Mouse (Mus musculus): ENCODE results near the gene Xkr7. TPM values are rescaled to one million over a fixed set of nuclear protein-coding genes. Genes with fewer than 3 reads are reported as not detected.

Gene Xkr7
- total RNA-seq, 1 experiment = 0.36 TPM

DNA sequence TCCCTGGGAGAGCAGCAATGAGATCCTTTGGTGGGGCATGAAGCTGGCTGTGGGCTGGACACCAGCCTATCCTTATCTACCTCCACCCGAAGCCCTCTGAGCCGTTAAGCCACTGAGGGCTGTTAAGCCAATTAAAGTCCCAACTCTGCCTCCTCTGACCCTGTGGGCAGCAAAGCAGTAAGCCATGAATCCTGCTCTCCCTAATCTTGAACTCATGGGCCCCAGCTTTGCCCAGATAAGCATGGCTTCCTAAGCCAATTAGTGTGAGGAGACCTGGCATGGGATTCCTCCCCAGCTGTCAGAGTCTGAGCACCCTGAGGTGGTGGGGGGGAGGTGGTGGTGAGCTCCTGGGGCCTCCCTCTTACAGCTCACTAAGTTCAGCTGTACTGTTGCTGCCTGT, 5.0 kb downstream of the Xkr7 start:
- H3K4me3 ChIP-seq (ENCODE audit: insufficient read depth in 1 of 2, low read depth in 1 of 2, low read length in 2 of 2, poor library complexity in 1 of 2, severe bottlenecking in 1 of 2) = no peak overlapping the region
- H3K9ac ChIP-seq (ENCODE audit: insufficient read depth, low read depth, low read length, poor library complexity, severe bottlenecking) = no peak overlapping the region
- no peak for TF ChIP-seq ZNF384 (IDR thresholded peaks at IDR 0.05; ENCODE audit: low read depth, low read length)
- no peak for TF ChIP-seq MAFK (IDR thresholded peaks at IDR 0.05; ENCODE audit: insufficient read depth, low read depth, low read length)
- TF ChIP-seq CHD2 (IDR thresholded peaks at IDR 0.05; ENCODE audit: low read depth, low read length) = no peak
- no peak for TF ChIP-seq HCFC1 (IDR thresholded peaks at IDR 0.05; ENCODE audit: borderline replicate concordance, insufficient read depth, low read length)
- no peak for TF ChIP-seq ZC3H11A (IDR thresholded peaks at IDR 0.05; ENCODE audit: borderline replicate concordance, low read depth, low read length)
- no peak overlapping the region for H3K27ac ChIP-seq (ENCODE audit: insufficient read depth, low read depth, low read length, poor library complexity, severe bottlenecking)
- in situ Hi-C loops (cut with MboI; ENCODE audit: low sequenced_read_pairs in 2 of 2, unreplicated experiment in 2 of 2) = no loop called here
- no peaks in the 10 kb centered on the region for H3K9me3 ChIP-seq (ENCODE audit: control insufficient read depth, insufficient read depth, low read depth, low read length)
- peaks cover 0 to 3% of the 10 kb centered on the region in 2 experiments; a peak in 1 of 4 replicates for H3K4me1 ChIP-seq (ENCODE audit: control insufficient read depth in 2 of 2, insufficient read depth in 2 of 2, low read length in 2 of 2, poor library complexity in 1 of 2)
- H3K36me3 ChIP-seq (ENCODE audit: control insufficient read depth, insufficient read depth, low read length, poor library complexity, severe bottlenecking) = no peaks in the 10 kb centered on the region
- DNase-seq (ENCODE audit: low read depth, low spot score) = no peak

- in situ Hi-C loops (cut with MboI; ENCODE audit: low sequenced_read_pairs in 2 of 2, unreplicated experiment in 2 of 2) = no loop called here
These were observed 12.2 kb downstream of the Xkr7 start for GRCm38 (mm10) chr2:153043886-153044285.

GRCm38 (mm10) chr2:153045884-153046299, 14.2 kb downstream of the Xkr7 start:
- H3K36me3 ChIP-seq (ENCODE audit: control insufficient read depth, insufficient read depth, low read length, poor library complexity, severe bottlenecking) = no peaks in the 10 kb centered on the region
- H3K4me1 ChIP-seq (ENCODE audit: control insufficient read depth in 2 of 2, insufficient read depth in 2 of 2, low read length in 2 of 2, poor library complexity in 1 of 2) = peaks cover 0 to 2% of the 10 kb centered on the region in 2 experiments; a peak in 1 of 4 replicates
- H3K9me3 ChIP-seq (ENCODE audit: control insufficient read depth, insufficient read depth, low read depth, low read length) = no peaks in the 10 kb centered on the region
- no peak overlapping the region for H3K9ac ChIP-seq (ENCODE audit: insufficient read depth, low read depth, low read length, poor library complexity, severe bottlenecking)
- no peak overlapping the region for H3K4me3 ChIP-seq (ENCODE audit: insufficient read depth in 1 of 2, low read depth in 1 of 2, low read length in 2 of 2, poor library complexity in 1 of 2, severe bottlenecking in 1 of 2)
- in situ Hi-C loops (cut with MboI; ENCODE audit: low sequenced_read_pairs in 2 of 2, unreplicated experiment in 2 of 2) = no loop called here
- no peak for DNase-seq (ENCODE audit: low read depth, low spot score)
- TF ChIP-seq HCFC1 (IDR thresholded peaks at IDR 0.05; ENCODE audit: borderline replicate concordance, insufficient read depth, low read length) (no peak), CHD2 (IDR thresholded peaks at IDR 0.05; ENCODE audit: low read depth, low read length) (no peak), ZNF384 (IDR thresholded peaks at IDR 0.05; ENCODE audit: low read depth, low read length) (no peak)
- no peak overlapping the region for H3K27ac ChIP-seq (ENCODE audit: insufficient read depth, low read depth, low read length, poor library complexity, severe bottlenecking)

More at GRCm38 (mm10) chr2:153043886-153044285, 12.2 kb downstream of the Xkr7 start:
- Histone ChIP-seq H3K36me3 (ENCODE audit: control insufficient read depth, insufficient read depth, low read length, poor library complexity, severe bottlenecking) (no peaks in the 10 kb centered on the region), H3K4me3 (ENCODE audit: insufficient read depth in 1 of 2, low read depth in 1 of 2, low read length in 2 of 2, poor library complexity in 1 of 2, severe bottlenecking in 1 of 2) (no peak overlapping the region), H3K4me1 (ENCODE audit: control insufficient read depth in 2 of 2, insufficient read depth in 2 of 2, low read length in 2 of 2, poor library complexity in 1 of 2) (0 out of 4 replicates have a peak, but pooled peaks cover 0 to 2% of the 10 kb centered on the region in 2 experiments), H3K9ac (ENCODE audit: insufficient read depth, low read depth, low read length, poor library complexity, severe bottlenecking) (no peak overlapping the region), H3K9me3 (ENCODE audit: control insufficient read depth, insufficient read depth, low read depth, low read length) (no peaks in the 10 kb centered on the region), H3K27ac (ENCODE audit: insufficient read depth, low read depth, low read length, poor library complexity, severe bottlenecking) (no peak overlapping the region)
- DNase-seq (ENCODE audit: low read depth, low spot score) = no peak
- TF ChIP-seq CHD2 (IDR thresholded peaks at IDR 0.05; ENCODE audit: low read depth, low read length) (no peak), HCFC1 (IDR thresholded peaks at IDR 0.05; ENCODE audit: borderline replicate concordance, insufficient read depth, low read length) (no peak), MAFK (IDR thresholded peaks at IDR 0.05; ENCODE audit: insufficient read depth, low read depth, low read length) (no peak), ZNF384 (IDR thresholded peaks at IDR 0.05; ENCODE audit: low read depth, low read length) (no peak), ZC3H11A (IDR thresholded peaks at IDR 0.05; ENCODE audit: borderline replicate concordance, low read depth, low read length) (no peak)

DNA sequence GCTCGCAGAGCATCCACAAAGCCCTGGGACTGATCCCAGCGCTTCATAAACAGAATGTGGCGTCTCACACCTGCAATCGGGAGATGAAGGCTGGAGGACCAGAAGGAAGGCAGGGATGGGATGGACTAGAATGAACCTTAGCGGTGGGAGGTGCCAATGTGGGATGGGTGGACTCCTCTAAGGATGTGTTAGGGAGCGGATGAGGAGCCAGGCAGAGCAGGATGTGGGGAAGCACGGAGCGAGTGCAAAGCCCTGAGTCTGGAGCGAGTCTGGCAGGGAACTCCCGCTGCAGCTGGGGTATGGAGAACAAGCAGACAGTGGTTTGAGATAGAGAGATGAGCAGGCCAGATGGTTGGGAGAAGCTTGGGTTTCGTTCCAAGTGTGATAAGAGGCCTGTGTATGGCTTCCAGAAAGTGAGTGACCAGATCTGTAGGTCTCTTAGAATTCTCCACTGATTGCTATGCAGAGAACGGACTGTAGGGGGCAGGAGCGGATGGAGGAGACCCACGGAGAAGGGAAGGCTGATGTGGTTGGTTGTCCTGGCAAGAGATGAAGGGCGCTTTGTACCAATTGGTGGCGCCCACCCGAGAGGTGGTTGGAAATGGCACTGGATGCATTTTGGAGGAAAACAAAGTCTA, 16.3 kb downstream of the Xkr7 start:
- in situ Hi-C loops (cut with MboI; ENCODE audit: low sequenced_read_pairs in 2 of 2, unreplicated experiment in 2 of 2) = no loop called here

More for the DNA sequence above, 16.3 kb downstream of the Xkr7 start:
- Histone ChIP-seq H3K4me1 (ENCODE audit: control insufficient read depth in 2 of 2, insufficient read depth in 2 of 2, low read length in 2 of 2, poor library complexity in 1 of 2) (peaks cover 0 to 6% of the 10 kb centered on the region in 2 experiments; a peak in 1 of 4 replicates), H3K9me3 (ENCODE audit: control insufficient read depth, insufficient read depth, low read depth, low read length) (no peaks in the 10 kb centered on the region), H3K4me3 (ENCODE audit: insufficient read depth in 1 of 2, low read depth in 1 of 2, low read length in 2 of 2, poor library complexity in 1 of 2, severe bottlenecking in 1 of 2) (no peak overlapping the region), H3K9ac (ENCODE audit: insufficient read depth, low read depth, low read length, poor library complexity, severe bottlenecking) (no peak overlapping the region), H3K36me3 (ENCODE audit: control insufficient read depth, insufficient read depth, low read length, poor library complexity, severe bottlenecking) (no peaks in the 10 kb centered on the region), H3K27ac (ENCODE audit: insufficient read depth, low read depth, low read length, poor library complexity, severe bottlenecking) (no peak overlapping the region)
- TF ChIP-seq CHD2 (IDR thresholded peaks at IDR 0.05; ENCODE audit: low read depth, low read length) (no peak), HCFC1 (IDR thresholded peaks at IDR 0.05; ENCODE audit: borderline replicate concordance, insufficient read depth, low read length) (no peak), MAFK (IDR thresholded peaks at IDR 0.05; ENCODE audit: insufficient read depth, low read depth, low read length) (no peak), ZC3H11A (IDR thresholded peaks at IDR 0.05; ENCODE audit: borderline replicate concordance, low read depth, low read length) (no peak), ZNF384 (IDR thresholded peaks at IDR 0.05; ENCODE audit: low read depth, low read length) (no peak)
- DNase-seq (ENCODE audit: low read depth, low spot score) = peak; percentile 66
